Mouse (Mus musculus) frontal cortex, postnatal 36 days (tissue): ENCODE measurements around the gene AY761185.
"Not testable (repeated sequence)": the region's sequence is repeated elsewhere in the genome, so short reads cannot be mapped to it uniquely, and the experiment has no call there.

Source experiments
- DNase-seq, 2 experiments: peaks; one replicate each; pipeline ENCODE4 v3.0.0; 2022; ENCODE audit warnings: low spot score in 2 of 2

AY761185 gene

GRCm38 (mm10) chr8:20944610-20945009, at the start of gene AY761185:
Gene AY761185 (minus strand): TSS chr8:20944710.
- DNase-seq, result no peak

DNA sequence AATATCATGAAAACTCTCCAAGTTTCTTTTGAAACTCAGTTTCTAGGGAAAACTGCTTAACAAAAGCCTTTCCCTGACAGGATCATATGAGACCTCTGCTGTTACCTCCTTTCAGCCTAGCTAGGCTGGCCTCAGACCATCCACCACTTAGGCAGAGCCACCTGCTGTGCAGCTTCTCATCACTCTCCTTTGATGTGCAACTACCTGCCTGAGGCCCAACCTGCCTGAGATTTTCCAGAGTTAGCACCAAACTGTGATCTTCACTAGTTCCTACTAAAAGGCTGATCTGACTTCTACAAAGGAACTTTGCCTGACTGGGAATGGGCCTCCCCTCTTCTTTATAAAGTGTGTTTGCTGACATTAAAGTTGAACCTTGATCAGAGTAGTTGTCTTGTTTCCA, 49.5 kb upstream of the AY761185 start:
- DNase-seq, result not testable (repeated sequence)

- no peak for DNase-seq
Measured at GRCm38 (mm10) chr8:20979846-20980245, 35.3 kb upstream of the AY761185 start.

GRCm38 (mm10) chr8:20964531-20964930, 20.0 kb upstream of the AY761185 start:
- DNase-seq, result no peak

GRCm38 (mm10) chr8:20921971-20922370, 22.5 kb downstream of the AY761185 start, which contains the start of gene Gm6040:
Gene Gm6040 (minus strand): TSS chr8:20922071.
- no peak for DNase-seq

GRCm38 (mm10) chr8:20912288-20912687, 32.2 kb downstream of the AY761185 start:
- no peak for DNase-seq

DNA sequence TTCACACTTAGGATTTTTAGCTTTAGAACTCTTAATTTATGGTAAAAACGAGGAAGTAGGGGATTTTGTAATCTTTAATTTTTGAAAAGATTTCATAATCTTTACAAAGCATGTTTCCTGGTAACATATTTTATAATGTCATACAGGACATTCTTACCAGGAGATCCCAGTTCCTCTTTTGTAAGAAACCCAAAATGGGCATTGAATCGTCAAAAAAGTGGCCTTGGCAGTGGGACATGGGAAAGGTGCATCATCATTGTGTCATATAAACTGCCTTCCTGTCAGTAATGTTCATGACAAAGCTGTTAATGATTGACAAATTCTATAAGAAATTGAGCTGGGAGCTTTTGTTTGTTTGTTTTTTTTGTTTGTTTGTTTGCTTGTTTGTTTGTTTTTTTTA, 36.3 kb downstream of the AY761185 start:
- DNase-seq, result no peak

GRCm38 (mm10) chr8:20907119-20907518, 37.4 kb downstream of the AY761185 start:
- no peak for DNase-seq

- DNase-seq, result no peak
Measured at GRCm38 (mm10) chr8:20902527-20902926, 42.0 kb downstream of the AY761185 start, which contains the start of gene Gm15056. Gene Gm15056 (minus strand): TSS chr8:20902627.
